Mouse (Mus musculus) megakaryocyte, embryonic 14.5 days (primary cell): Measurements from ENCODE around the gene Retreg1.

Experiments used
- FLI1 ChIP-seq: IDR thresholded peaks from 2 replicates; pipeline ENCODE4 v1.6.1; 2012; ENCODE audit warnings: low read length, inconsistent platforms, mixed read lengths
- GATA1 ChIP-seq: IDR thresholded peaks from 3 replicates; pipeline ENCODE4 v1.6.1; 2012; ENCODE audit warnings: mixed read lengths, low read length, inconsistent platforms, borderline replicate concordance

GRCm38 (mm10) chr15:25879229-25879628 is 36.2 kb downstream of the Retreg1 start:
- no peak for TF ChIP-seq GATA1
- no peak for TF ChIP-seq FLI1
